Mouse (Mus musculus) hindbrain, postnatal 0 days (tissue): ENCODE data around the gene Kdelr2. TPM values are rescaled to one million over a fixed set of nuclear protein-coding genes. Genes with fewer than 3 reads are reported as not detected.

Source experiments
- ATAC-seq: fragments of 200-750 bp; cut with Nextera tagmentation; 2 replicates; pipeline ENCODE4 v1.8.0; 2017; ENCODE audit warnings: mild to moderate bottlenecking, moderate TSS enrichment, moderate library complexity
- DNase-seq: peaks from one replicate; pipeline ENCODE4 v3.0.0-alpha.2; 2015; ENCODE audit warnings: low spot score
- H3K27ac ChIP-seq: fragments of 300-500 bp; sonication (generic); 2 replicates; pipeline ENCODE4 v1.5.1; 2014; ENCODE audit warnings: mild to moderate bottlenecking
- H3K27me3 ChIP-seq: fragments of 300-500 bp; sonication (generic); 2 replicates; pipeline ENCODE4 v1.6.1; 2014; ENCODE audit warnings: low read length, mixed read lengths; ENCODE audit not compliant: insufficient read depth
- H3K36me3 ChIP-seq: fragments of 300-500 bp; sonication (generic); 2 replicates; pipeline ENCODE4 v1.6.1; 2014; ENCODE audit warnings: low read length, mixed read lengths; ENCODE audit not compliant: insufficient read depth
- H3K4me1 ChIP-seq: fragments of 300-500 bp; sonication (generic); 2 replicates; pipeline ENCODE4 v1.6.1; 2014; ENCODE audit warnings: antibody characterized with exemption, low read length, mixed read lengths; ENCODE audit not compliant: insufficient read depth
- H3K4me2 ChIP-seq: fragments of 300-500 bp; sonication (generic); 2 replicates; pipeline ENCODE4 v1.6.1; 2014; ENCODE audit warnings: low read depth, mild to moderate bottlenecking, low read length, moderate library complexity, mixed read lengths
- H3K4me3 ChIP-seq: fragments of 300-500 bp; sonication (generic); 2 replicates; pipeline ENCODE4 v1.5.1; 2014; ENCODE audit warnings: low read length
- H3K9ac ChIP-seq: fragments of 300-500 bp; sonication (generic); replicated peaks from 2 replicates; pipeline ENCODE4 v1.6.1; 2014; ENCODE audit warnings: mild to moderate bottlenecking, low read length, moderate library complexity, mixed read lengths
- H3K9me3 ChIP-seq: fragments of 300-500 bp; sonication (generic); 2 replicates; pipeline ENCODE4 v1.6.1; 2016; ENCODE audit warnings: low read length, mixed read lengths
- CTCF ChIP-seq: IDR thresholded peaks from 2 replicates; pipeline ENCODE4 v1.5.1; 2016; ENCODE audit warnings: antibody characterized with exemption, control low read depth, low read depth
- WGBS: fragments of 180-500 bp; shearing (Covaris S2); extraction: QIAGEN DNeasy Blood & Tissue Kit; methylation state at CpG from one replicate; pipeline ENCODE4 v1.1.7; 2014; 5-methylcytosine and 5-hydroxymethylcytosine counted together
- polyA plus RNA-seq: library from polyadenylated mRNA; unstranded; fragments of >200 nt; fragmentation: Nextera tagmentation; extraction: Ambion mirVana; gene quantifications from 2 replicates; pipeline ENCODE4 v1.2.1, GENCODE M21; 2015
- total RNA-seq: library from RNA; depleted of rRNA; stranded (reverse); fragments of >200 nt; gene quantifications from 2 replicates; pipeline ENCODE4 v1.2.3, GENCODE M21; 2014

Kdelr2 gene
- total and polyA plus RNA-seq, 2 experiments from 2014 or later: 108 to 140 TPM

- no peak for TF ChIP-seq CTCF
- Histone ChIP-seq H3K27me3 (no peaks in the 10 kb centered on the region), H3K4me3 (no peak overlapping the region), H3K9me3 (no peaks in the 10 kb centered on the region), H3K27ac (no peak overlapping the region), H3K36me3 (peaks cover 17% of the 10 kb centered on the region; the same call in 1 of the 2 replicates), H3K4me1 (no peaks in the 10 kb centered on the region), H3K4me2 (no peak overlapping the region), H3K9ac (no peak overlapping the region)
- no peak for DNase-seq
- WGBS: 82% methylated on average over 4 of the region's 4 CpGs
- no peak for ATAC-seq
These were observed 7.3 kb downstream of the Kdelr2 start for GRCm38 (mm10) chr5:143410841-143411395.

GRCm38 (mm10) chr5:143421484-143421883 is 17.8 kb downstream of the Kdelr2 start:
- Histone ChIP-seq H3K4me1 (no peaks in the 10 kb centered on the region), H3K36me3 (peaks cover 42% of the 10 kb centered on the region), H3K9me3 (no peaks in the 10 kb centered on the region), H3K27ac (no peak overlapping the region), H3K27me3 (no peaks in the 10 kb centered on the region), H3K9ac (no peak overlapping the region), H3K4me3 (no peak overlapping the region), H3K4me2 (no peak overlapping the region)
- no peak for ATAC-seq
- no peak for TF ChIP-seq CTCF
- no peak for DNase-seq
- 84% methylated on average over 4 of the region's 4 CpGs for WGBS

GRCm38 (mm10) chr5:143422990-143423389 is 19.4 kb downstream of the Kdelr2 start:
- Histone ChIP-seq H3K27ac (no peak overlapping the region), H3K36me3 (peaks cover 33% of the 10 kb centered on the region), H3K9ac (no peak overlapping the region), H3K27me3 (no peaks in the 10 kb centered on the region), H3K4me3 (no peak overlapping the region), H3K4me2 (no peak overlapping the region), H3K4me1 (no peaks in the 10 kb centered on the region), H3K9me3 (no peaks in the 10 kb centered on the region)
- ATAC-seq (no peak), DNase-seq (no peak)
- 86% methylated on average over 4 of the region's 4 CpGs for WGBS
- TF ChIP-seq CTCF: peak; percentile 29

GRCm38 (mm10) chr5:143423899-143424519 is 20.4 kb downstream of the Kdelr2 start:
- Histone ChIP-seq H3K4me1 (no peaks in the 10 kb centered on the region), H3K4me2 (no peak overlapping the region), H3K36me3 (peaks cover 23% of the 10 kb centered on the region), H3K4me3 (no peak overlapping the region), H3K27me3 (no peaks in the 10 kb centered on the region), H3K9ac (no peak overlapping the region), H3K9me3 (no peaks in the 10 kb centered on the region), H3K27ac (no peak overlapping the region)
- DNase-seq: peak; percentile 57
- WGBS: 26% methylated on average over 6 of the region's 6 CpGs
- peak; percentile 83 for TF ChIP-seq CTCF
- ATAC-seq: no peak

- 7% methylated on average over 4 of the region's 4 CpGs for WGBS
These were observed 30.8 kb downstream of the Kdelr2 start for GRCm38 (mm10) chr5:143434421-143434820.

GRCm38 (mm10) chr5:143441298-143441697 is 37.7 kb downstream of the Kdelr2 start:
- ATAC-seq (no peak), DNase-seq (no peak)
- Histone ChIP-seq H3K4me1 (no peaks in the 10 kb centered on the region), H3K36me3 (no peaks in the 10 kb centered on the region), H3K9me3 (no peaks in the 10 kb centered on the region), H3K4me3 (no peak overlapping the region), H3K27me3 (no peaks in the 10 kb centered on the region), H3K9ac (no peak overlapping the region), H3K27ac (no peak overlapping the region), H3K4me2 (no peak overlapping the region)
- TF ChIP-seq CTCF: no peak
- 85% methylated on average over 3 of the region's 3 CpGs for WGBS

More at GRCm38 (mm10) chr5:143434421-143434820, 30.8 kb downstream of the Kdelr2 start:
- H3K4me3 ChIP-seq: no peak overlapping the region
- peak; percentile 83 for TF ChIP-seq CTCF
- H3K9ac ChIP-seq: no peak overlapping the region
- ATAC-seq (no peak), DNase-seq (peak; percentile 78)
- no peak overlapping the region for H3K4me2 ChIP-seq
- H3K4me1 ChIP-seq: no peaks in the 10 kb centered on the region
- H3K36me3 ChIP-seq: no peaks in the 10 kb centered on the region
- no peaks in the 10 kb centered on the region for H3K9me3 ChIP-seq
- no peaks in the 10 kb centered on the region for H3K27me3 ChIP-seq
- no peak overlapping the region for H3K27ac ChIP-seq

- WGBS: 85% methylated on average over 12 of the region's 12 CpGs
- no peaks in the 10 kb centered on the region for H3K9me3 ChIP-seq
- DNase-seq (no peak), ATAC-seq (no peak)
- no peak overlapping the region for H3K27ac ChIP-seq
- no peaks in the 10 kb centered on the region for H3K4me1 ChIP-seq
- no peaks in the 10 kb centered on the region for H3K36me3 ChIP-seq
- TF ChIP-seq CTCF: no peak
- no peaks in the 10 kb centered on the region for H3K27me3 ChIP-seq
- H3K4me2 ChIP-seq: no peak overlapping the region
- H3K4me3 ChIP-seq: no peak overlapping the region
- no peak overlapping the region for H3K9ac ChIP-seq
These were observed 38.1 kb downstream of the Kdelr2 start for GRCm38 (mm10) chr5:143441753-143442152.
